In genomic region chr10:117778328-117778910, GRCm38 (mm10) we compare ENCODE assay signal across 25 mouse cellular contexts. TPM values are rescaled to one million over a fixed set of nuclear protein-coding genes. Genes with fewer than 3 reads are reported as not detected.
DNase-seq lines count a peak whose midpoint lies in the region; ATAC-seq and TF ChIP-seq lines count a peak whose summit lies in the region.
"Had no signal": no experiment of that assay in that cellular context is flagged by ENCODE, and none has a peak within 500 bp of the region (broad histone marks: within the 10 kb centered on the region; RNA-seq: fewer than 3 reads in every experiment).

No protein-coding gene starts in this region.

- H3K4me3 ChIP-seq in midbrain, embryonic 11.5 days (ENCODE audit: low read depth, low read length) = no peak overlapping the region
- H3K4me3 ChIP-seq in midbrain, postnatal 0 days (ENCODE audit: low read depth, low read length) = no peak overlapping the region
- H3K4me3 ChIP-seq in testis, adult 2 months (ENCODE audit: control insufficient read depth, low read depth, low read length) = peak overlapping the region; percentile 65

- peaks cover 31% of the 10 kb centered on the region for H3K36me3 ChIP-seq in midbrain, embryonic 11.5 days (ENCODE audit: control insufficient read depth, insufficient read depth, low read length)
- peaks cover 58% of the 10 kb centered on the region for H3K36me3 ChIP-seq in midbrain, postnatal 0 days (ENCODE audit: insufficient read depth, low read length)
- H3K36me3 ChIP-seq in testis, adult 2 months (ENCODE audit: control insufficient read depth, insufficient read depth, low read length) = peaks cover 5% of the 10 kb centered on the region

- no peak for TF ChIP-seq CTCF in midbrain, postnatal 0 days (IDR thresholded peaks at IDR 0.05)
- no peak for TF ChIP-seq CTCF in testis, adult 2 months (IDR thresholded peaks at IDR 0.05; ENCODE audit: control insufficient read depth, insufficient read depth, insufficient replicate concordance, low read depth, low read length)

- ATAC-seq in midbrain, embryonic 11.5 days (ENCODE audit: low FRiP score) = no peak
- no peak for ATAC-seq in midbrain, postnatal 0 days (ENCODE audit: low FRiP score)
- ATAC-seq: activated CD4-positive, CD25-positive, alpha-beta regulatory T cell, adult 4 months; CD4-positive, CD25-positive, alpha-beta regulatory T cell, adult 4 months; Patski had no signal

- no peak for TF ChIP-seq POLR2A in testis, adult 2 months (IDR thresholded peaks at IDR 0.05; ENCODE audit: control insufficient read depth, low read depth, low read length)

- no peak overlapping the region for H3K27ac ChIP-seq in midbrain, embryonic 11.5 days (ENCODE audit: low read depth, low read length)
- no peak overlapping the region for H3K27ac ChIP-seq in midbrain, postnatal 0 days (ENCODE audit: low read depth, low read length)
- H3K27ac ChIP-seq in testis, adult 2 months (ENCODE audit: control insufficient read depth, insufficient read depth, low read depth, low read length) = no peak overlapping the region; the same call in 1 of the 2 replicates

- H3K9ac ChIP-seq in midbrain, embryonic 11.5 days (ENCODE audit: low read length) = no peak overlapping the region
- no peak overlapping the region for H3K9ac ChIP-seq in midbrain, postnatal 0 days (replicated peaks; ENCODE audit: low read length, poor library complexity, severe bottlenecking)

- H3K4me1 ChIP-seq in midbrain, embryonic 11.5 days (ENCODE audit: control insufficient read depth, insufficient read depth, low read length) = no peaks in the 10 kb centered on the region
- no peaks in the 10 kb centered on the region for H3K4me1 ChIP-seq in midbrain, postnatal 0 days (ENCODE audit: insufficient read depth, low read length)
- no peaks in the 10 kb centered on the region; the same call in 1 of the 2 replicates for H3K4me1 ChIP-seq in testis, adult 2 months (ENCODE audit: control insufficient read depth, insufficient read depth, low read length)

- WGBS in midbrain, embryonic 11.5 days = 94% methylated on average over 12 of the region's 12 CpGs
- 94% methylated on average over 12 of the region's 12 CpGs for WGBS in midbrain, postnatal 0 days

- no peaks in the 10 kb centered on the region for H3K27me3 ChIP-seq in midbrain, embryonic 11.5 days (ENCODE audit: control insufficient read depth, insufficient read depth, low read length)
- no peaks in the 10 kb centered on the region for H3K27me3 ChIP-seq in midbrain, postnatal 0 days (ENCODE audit: insufficient read depth, low read length)
- no peaks in the 10 kb centered on the region for H3K27me3 ChIP-seq in testis, adult 2 months (ENCODE audit: control insufficient read depth, insufficient read depth, low read length)
- H3K27me3 ChIP-seq: CH12.LX, Patski had no signal

- no peak overlapping the region for H3K4me2 ChIP-seq in midbrain, embryonic 11.5 days
- H3K4me2 ChIP-seq in midbrain, postnatal 0 days (ENCODE audit: low read depth, low read length, poor library complexity, severe bottlenecking) = no peak overlapping the region

- peak; percentile 47 for DNase-seq in midbrain, embryonic 11.5 days (ENCODE audit: low spot score, missing footprints)
- no peak for DNase-seq in midbrain, postnatal 0 days (ENCODE audit: low spot score)
- no peak for DNase-seq in testis, postnatal 10 days (ENCODE audit: low spot score)
- DNase-seq in 3T3-L1 (ENCODE audit: low read depth, low spot score) (peak; percentile 95), adipocyte (ENCODE audit: low spot score) (peak; percentile 95)
- DNase-seq in T-cell, adult 2 months (ENCODE audit: low spot score) = no peak
- DNase-seq in adrenal gland, postnatal 14 days = no peak
- DNase-seq: adrenal gland, adult 2 months; adrenal gland, adult 8-10 months; adrenal gland, postnatal 10 days; adrenal gland, postnatal 25 days; adrenal gland, postnatal 36 days; B cell, adult 2 months; cerebellum, adult 11 months; cerebellum, adult 11-12 months; cerebellum, adult 18-20 months; cerebellum, adult 2 months; cerebellum, adult 8-10 months; cerebellum, adult 9-10 months had no signal

- H3K9me3 ChIP-seq in midbrain, embryonic 11.5 days (ENCODE audit: control insufficient read depth, low read length) = no peaks in the 10 kb centered on the region
- no peaks in the 10 kb centered on the region for H3K9me3 ChIP-seq in midbrain, postnatal 0 days (ENCODE audit: low read length)
- H3K9me3 ChIP-seq: G1E had no signal

RNA-seq across cellular contexts. Expression of gene Nup107, which starts 14.1 kb away (rescaled TPM):
- polyA plus RNA-seq in midbrain, embryonic 11.5 days (2014; fragmentation: Nextera tagmentation; extraction: Ambion mirVana) = 95.1 and 99.0 TPM in 2 replicates
- total RNA-seq in midbrain, postnatal 0 days (2014; rRNA removed) = 14.0 and 26.9 TPM in 2 replicates
- 16.7 and 17.5 TPM in 2 replicates for polyA plus RNA-seq in midbrain, postnatal 0 days (2015; fragmentation: Nextera tagmentation; extraction: Ambion mirVana)
- polyA plus RNA-seq in testis, adult 2 months (2012; rRNA removed) = 12.7 and 16.8 TPM in 2 replicates
- 14.0 and 14.8 TPM in 2 replicates for total RNA-seq in adrenal gland, postnatal 14 days (2021)

RNA-seq across cellular contexts. Expression of gene Slc35e3, which starts 32.3 kb away (rescaled TPM):
- polyA plus RNA-seq in midbrain, embryonic 11.5 days (2014; fragmentation: Nextera tagmentation; extraction: Ambion mirVana) = 21.4 TPM in 2 replicates
- total RNA-seq in midbrain, postnatal 0 days (2014; rRNA removed) = 29.7 and 31.0 TPM in 2 replicates
- polyA plus RNA-seq in midbrain, postnatal 0 days (2015; fragmentation: Nextera tagmentation; extraction: Ambion mirVana) = 23.7 and 24.4 TPM in 2 replicates
- 2.3 and 2.7 TPM in 2 replicates for polyA plus RNA-seq in testis, adult 2 months (2012; rRNA removed)
- 10.3 and 13.4 TPM in 2 replicates for total RNA-seq in adrenal gland, postnatal 14 days (2021)

Comparison
In these comparisons a context has a peak if more than half of its experiments do, and no peak if none do; other contexts are left out.
1. DNase-seq: peak in midbrain, embryonic 11.5 days (single experiment), 3T3-L1 (single experiment) and adipocyte (single experiment); none in midbrain, postnatal 0 days (single experiment), testis, postnatal 10 days (single experiment), T-cell, adult 2 months (single experiment) and adrenal gland, postnatal 14 days (single experiment).